Mouse (Mus musculus) stomach, embryonic 14.5 days (tissue): ENCODE data around the gene Manba. TPM values are rescaled to one million over a fixed set of nuclear protein-coding genes. Genes with fewer than 3 reads are reported as not detected.
A peak's percentile ranks its signal among the peaks of the same experiment; 100 is the strongest.

Source experiments
- ATAC-seq: fragments of 200-750 bp; cut with Nextera tagmentation; 2 replicates; pipeline ENCODE4 v1.8.0; 2017; ENCODE audit warnings: low read depth, moderate TSS enrichment; ENCODE audit not compliant: insufficient number of reproducible peaks, insufficient read depth, low FRiP score
- H3K27ac ChIP-seq: fragments of 300-500 bp; sonication (generic); 2 replicates; pipeline ENCODE4 v1.5.1; 2014; ENCODE audit warnings: mild to moderate bottlenecking, low read length, moderate library complexity, mixed read lengths
- H3K27me3 ChIP-seq: fragments of 300-500 bp; sonication (generic); 2 replicates; pipeline ENCODE4 v1.6.1; 2014; ENCODE audit warnings: low read length, control low read depth, mixed read lengths; ENCODE audit not compliant: control insufficient read depth, insufficient read depth
- H3K36me3 ChIP-seq: fragments of 300-500 bp; sonication (generic); 2 replicates; pipeline ENCODE4 v1.6.1; 2014; ENCODE audit warnings: mild to moderate bottlenecking, control low read depth, low read length, moderate library complexity, mixed read lengths; ENCODE audit not compliant: control insufficient read depth, insufficient read depth
- H3K4me1 ChIP-seq: fragments of 300-500 bp; sonication (generic); 2 replicates; pipeline ENCODE4 v1.6.1; 2014; ENCODE audit warnings: low read length, control low read depth, mixed read lengths; ENCODE audit not compliant: control insufficient read depth, insufficient read depth
- H3K4me2 ChIP-seq: fragments of 300-500 bp; sonication (generic); replicated peaks from 2 replicates; pipeline ENCODE4 v1.6.1; 2014; ENCODE audit warnings: low read depth, low read length, control low read depth
- H3K4me3 ChIP-seq: fragments of 300-500 bp; sonication (generic); 2 replicates; pipeline ENCODE4 v1.5.1; 2014; ENCODE audit warnings: low read depth, low read length, control low read depth
- H3K9ac ChIP-seq: fragments of 300-500 bp; sonication (generic); replicated peaks from 2 replicates; pipeline ENCODE4 v1.6.1; 2014; ENCODE audit warnings: low read depth, mild to moderate bottlenecking, control low read depth, low read length, moderate library complexity, mixed read lengths
- H3K9me3 ChIP-seq: fragments of 300-500 bp; sonication (generic); 2 replicates; pipeline ENCODE4 v1.6.1; 2016; ENCODE audit warnings: low read depth, low read length, control low read depth; ENCODE audit not compliant: control insufficient read depth
- WGBS: fragments of 180-500 bp; shearing (Covaris S2); extraction: QIAGEN DNeasy Blood & Tissue Kit; methylation state at CpG from one replicate; pipeline ENCODE4 v1.1.7; 2014; 5-methylcytosine and 5-hydroxymethylcytosine counted together
- polyA plus RNA-seq: library from polyadenylated mRNA; unstranded; fragments of >200 nt; fragmentation: Nextera tagmentation; extraction: Ambion mirVana; gene quantifications from 2 replicates; pipeline ENCODE4 v1.2.1, GENCODE M21; 2014

Manba gene
- polyA plus RNA-seq = 14.0 and 14.6 TPM in 2 replicates

DNA sequence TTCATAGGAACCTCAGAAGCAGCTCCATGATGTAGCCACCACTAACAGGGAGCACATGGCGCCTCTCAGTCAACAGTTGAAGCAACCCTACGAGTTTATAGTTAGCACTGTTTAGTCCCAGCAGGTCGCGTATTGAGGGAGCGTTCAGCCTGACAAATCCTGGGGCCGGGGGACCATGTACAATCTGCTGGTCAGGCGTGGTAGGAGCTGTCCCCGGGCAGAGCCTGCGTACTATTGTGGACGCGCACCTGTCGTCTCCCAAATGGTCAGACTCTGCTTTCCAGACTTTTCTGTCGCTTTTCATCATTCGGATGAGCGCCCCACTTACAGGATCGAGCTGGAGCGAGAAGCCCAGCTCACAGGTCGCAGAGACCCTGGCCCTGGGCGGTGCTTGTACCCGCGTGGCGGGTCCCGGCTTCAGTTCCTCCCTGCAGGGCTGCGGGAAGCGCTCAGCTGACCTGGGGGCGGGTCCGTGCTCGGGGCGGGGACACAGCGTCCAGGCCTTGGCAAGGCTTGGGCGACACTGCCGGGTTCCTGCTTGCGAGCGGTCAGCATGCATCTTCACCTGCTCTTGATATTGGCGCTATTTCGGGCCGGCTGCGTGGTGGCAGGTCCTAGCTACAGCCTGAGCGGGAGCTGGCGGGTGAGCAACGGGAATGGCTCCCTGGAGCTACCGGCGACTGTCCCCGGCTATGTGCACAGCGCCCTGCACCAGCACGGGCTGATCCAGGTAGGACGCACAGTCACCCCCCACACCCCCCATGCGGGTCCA is at the start of gene Manba:
TSS of gene Manba (plus strand) at position 484 of the 772 bp plus-strand sequence.
- 2% methylated on average over 48 of the region's 48 CpGs for WGBS
- peak within 1 kb of the TSS; percentile 33 for H3K9ac ChIP-seq

DNA sequence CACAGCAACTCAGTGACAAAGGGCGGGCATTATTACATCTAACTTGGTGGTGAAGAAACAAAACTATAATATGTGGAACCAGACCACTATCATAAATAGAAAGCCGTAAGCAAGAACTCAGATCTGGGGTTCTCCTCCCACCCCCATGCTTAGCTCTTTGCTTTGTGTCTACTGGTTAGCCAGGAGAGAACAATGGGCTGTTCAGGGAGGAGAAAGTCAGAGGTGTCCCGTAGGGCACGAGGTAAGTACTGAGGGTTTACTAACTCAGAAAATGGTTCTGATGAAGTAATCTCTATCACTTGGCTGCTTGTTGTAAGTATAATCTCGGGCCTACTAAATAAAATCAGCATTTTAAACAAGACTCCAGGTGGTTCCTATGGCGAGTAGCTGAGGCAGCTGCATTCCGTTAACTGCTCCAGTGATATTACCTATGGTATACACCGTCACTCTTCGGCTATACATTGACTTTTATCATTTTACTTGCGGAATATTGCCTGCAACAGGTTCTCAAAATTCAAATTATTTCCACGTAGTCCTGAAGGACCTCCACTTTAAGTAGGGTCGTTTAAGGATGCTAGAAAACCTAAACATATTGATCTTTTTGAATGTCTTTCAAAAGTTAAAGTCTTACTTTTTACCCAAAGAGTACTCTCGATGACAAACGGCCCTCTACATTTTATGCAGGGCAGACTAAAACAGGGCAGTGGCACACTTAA is 48.4 kb upstream of the Manba start:
- peak overlapping the region; percentile 53 for H3K27ac ChIP-seq
- no peaks in the 10 kb centered on the region for H3K9me3 ChIP-seq
- peaks cover 3% of the 10 kb centered on the region for H3K36me3 ChIP-seq
- H3K4me2 ChIP-seq = peak overlapping the region; percentile 61
- WGBS = 37% methylated on average over 14 of the region's 14 CpGs
- peaks cover 7% of the 10 kb centered on the region; the same call in 1 of the 2 replicates for H3K4me1 ChIP-seq
- peak overlapping the region; percentile 41 for H3K9ac ChIP-seq
- no peaks in the 10 kb centered on the region for H3K27me3 ChIP-seq
- ATAC-seq = no peak
- peak overlapping the region; percentile 85 for H3K4me3 ChIP-seq

More for the DNA sequence above, at the start of gene Manba:
- H3K4me1 ChIP-seq = no peaks in the 10 kb centered on the region
- ATAC-seq = peak; percentile 88
- no peaks in the 10 kb centered on the region for H3K9me3 ChIP-seq
- peak within 1 kb of the TSS; percentile 94 for H3K4me2 ChIP-seq
- peak within 1 kb of the TSS; percentile 61 for H3K4me3 ChIP-seq
- no peaks in the 10 kb centered on the region for H3K36me3 ChIP-seq
- no peaks in the 10 kb centered on the region for H3K27me3 ChIP-seq
- H3K27ac ChIP-seq = no peak within 1 kb of the TSS

DNA sequence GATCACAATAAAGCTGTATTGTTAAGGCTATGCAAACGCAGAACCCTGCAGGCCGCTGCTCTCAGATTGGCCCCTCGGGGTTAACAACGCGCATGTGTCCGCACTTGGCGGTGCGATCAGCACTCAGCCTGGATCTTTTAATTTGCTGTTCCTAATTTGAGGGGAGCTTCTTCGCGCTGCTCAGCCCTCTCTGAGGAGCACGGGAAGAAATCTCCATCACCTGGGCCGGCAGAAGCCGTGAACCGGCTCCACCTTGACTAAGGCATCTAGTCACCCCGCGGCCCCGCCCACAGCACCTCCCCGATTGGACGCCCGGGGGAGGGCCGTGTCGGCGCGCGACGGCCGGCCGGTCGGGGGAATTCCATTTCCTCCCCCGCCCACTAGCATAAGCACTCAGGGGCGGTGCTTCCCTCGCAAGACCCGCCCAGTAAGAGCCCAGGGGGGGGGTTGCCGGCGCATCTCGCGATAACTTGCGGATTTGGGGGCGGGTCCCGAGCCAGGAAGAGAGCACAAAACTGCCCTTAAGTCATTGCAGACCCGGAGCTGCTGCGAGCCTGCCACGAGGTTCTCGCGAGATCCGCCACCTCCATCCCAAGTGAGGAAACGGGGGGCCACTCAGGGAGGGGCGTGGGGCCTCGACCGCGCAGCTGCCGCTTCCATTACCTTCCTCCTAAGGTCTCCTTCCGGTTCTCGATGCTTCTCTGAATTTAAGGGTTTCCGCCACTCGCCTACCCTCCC is 47.5 kb upstream of the Manba start, which contains the start of gene Ube2d3:
TSS of gene Ube2d3 (plus strand) at position 392 of the 738 bp plus-strand sequence.
- Histone ChIP-seq H3K4me1 (peaks cover 7% of the 10 kb centered on the region; the same call in 1 of the 2 replicates), H3K27me3 (no peaks in the 10 kb centered on the region), H3K27ac (peak within 1 kb of the TSS; percentile 100), H3K9me3 (no peaks in the 10 kb centered on the region), H3K4me3 (peak within 1 kb of the TSS; percentile 85), H3K9ac (peak within 1 kb of the TSS; percentile 98), H3K36me3 (peaks cover 3% of the 10 kb centered on the region), H3K4me2 (peak within 1 kb of the TSS; percentile 61)
- under 1% methylated on average over 56 of the region's 56 CpGs for WGBS
- ATAC-seq = peak; percentile 93

DNA sequence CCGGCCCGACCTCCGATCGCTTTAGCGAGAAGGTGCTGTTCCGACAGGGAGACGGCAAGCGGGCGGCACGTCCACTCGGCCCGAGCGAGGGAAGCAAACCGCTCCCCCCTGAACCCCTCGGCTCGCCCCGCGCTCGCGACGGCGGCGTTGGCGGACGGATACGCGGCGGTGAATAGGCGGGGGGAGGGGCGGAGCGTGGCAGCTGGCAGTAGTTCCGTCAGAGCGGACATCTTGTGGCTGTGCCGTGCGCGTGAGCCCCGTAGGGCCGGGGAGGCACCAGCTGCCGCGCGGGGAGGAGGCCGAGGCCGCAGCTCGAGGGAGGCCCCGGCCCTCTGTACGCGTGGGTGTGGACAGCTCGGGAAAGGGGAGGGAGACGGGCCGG is 46.9 kb upstream of the Manba start:
- Histone ChIP-seq H3K27me3 (no peaks in the 10 kb centered on the region), H3K4me2 (no peak overlapping the region), H3K4me1 (peaks cover 9% of the 10 kb centered on the region; the same call in 1 of the 2 replicates), H3K9ac (peak overlapping the region; percentile 98), H3K4me3 (peak overlapping the region; percentile 85), H3K36me3 (peaks cover 3% of the 10 kb centered on the region), H3K27ac (peak overlapping the region; percentile 100), H3K9me3 (no peaks in the 10 kb centered on the region)
- ATAC-seq = peak; percentile 77
- WGBS = 0% methylated on average over 38 of the region's 50 CpGs

DNA sequence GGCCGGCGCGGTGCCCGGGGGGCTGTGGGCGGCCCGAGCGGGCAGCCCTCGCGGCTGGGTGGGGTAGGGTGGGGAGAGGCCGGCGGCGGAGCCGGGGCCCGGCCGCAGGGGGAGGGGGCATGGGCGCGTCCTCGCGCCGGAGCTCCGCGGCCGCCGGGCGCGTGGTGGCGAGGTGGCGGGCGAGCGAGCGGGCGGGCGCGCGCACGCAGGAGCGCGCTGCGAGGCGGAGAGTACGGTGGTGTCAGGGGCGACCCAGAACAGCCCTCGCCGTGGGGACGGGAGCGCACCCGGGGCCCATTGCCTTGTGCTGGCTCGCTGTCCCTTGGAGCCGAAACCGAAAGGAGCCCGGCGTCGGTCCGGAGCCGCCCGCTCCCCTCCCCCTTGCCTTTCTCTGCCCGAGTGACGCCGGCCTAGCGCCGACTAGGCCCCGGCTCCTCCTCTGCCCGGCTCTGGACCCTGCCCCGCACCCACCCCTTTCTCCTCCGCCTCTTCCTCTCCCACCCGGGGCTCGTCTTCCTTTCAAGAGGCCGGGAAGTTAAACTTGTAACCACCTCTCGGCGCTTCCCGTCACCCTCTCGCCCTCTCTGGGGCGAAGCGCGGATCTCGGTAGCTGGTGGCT is 46.4 kb upstream of the Manba start:
- under 1% methylated on average over 59 of the region's 76 CpGs for WGBS
- no peaks in the 10 kb centered on the region for H3K9me3 ChIP-seq
- peak; percentile 58 for ATAC-seq

DNA sequence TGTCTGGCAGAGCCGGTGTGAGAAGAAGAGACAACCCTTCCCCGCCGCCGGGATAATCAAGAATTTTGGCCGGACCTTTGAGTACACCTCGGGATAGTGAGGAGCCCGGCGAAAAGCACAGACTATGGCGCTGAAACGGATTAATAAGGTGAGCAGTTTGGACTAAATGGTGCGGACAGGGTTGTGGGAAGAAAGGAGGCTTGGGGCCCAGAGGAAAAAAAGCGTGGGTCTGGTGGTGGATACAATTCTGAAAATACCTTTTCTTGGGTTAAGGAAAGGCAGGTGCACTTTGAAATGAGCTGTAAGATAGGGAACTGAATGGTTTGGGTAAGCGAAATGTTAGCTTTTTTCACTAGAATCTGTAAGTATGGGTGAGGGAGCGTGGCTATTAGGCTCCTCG is 45.8 kb upstream of the Manba start:
- Histone ChIP-seq H3K4me3 (peak overlapping the region; percentile 85), H3K9me3 (no peaks in the 10 kb centered on the region), H3K36me3 (peaks cover 3% of the 10 kb centered on the region), H3K4me2 (peak overlapping the region; percentile 87), H3K27me3 (no peaks in the 10 kb centered on the region), H3K9ac (peak overlapping the region; percentile 98), H3K27ac (peak overlapping the region; percentile 100), H3K4me1 (peaks cover 13% of the 10 kb centered on the region; the same call in 1 of the 2 replicates)
- no peak for ATAC-seq
- WGBS = 3% methylated on average over 15 of the region's 15 CpGs

More for the DNA sequence above, 46.4 kb upstream of the Manba start:
- H3K27me3 ChIP-seq = no peaks in the 10 kb centered on the region
- H3K36me3 ChIP-seq = peaks cover 3% of the 10 kb centered on the region
- H3K4me2 ChIP-seq = peak overlapping the region; percentile 87
- H3K27ac ChIP-seq = peak overlapping the region; percentile 100
- H3K9ac ChIP-seq = peak overlapping the region; percentile 98
- H3K4me3 ChIP-seq = peak overlapping the region; percentile 85
- peaks cover 13% of the 10 kb centered on the region; the same call in 1 of the 2 replicates for H3K4me1 ChIP-seq

DNA sequence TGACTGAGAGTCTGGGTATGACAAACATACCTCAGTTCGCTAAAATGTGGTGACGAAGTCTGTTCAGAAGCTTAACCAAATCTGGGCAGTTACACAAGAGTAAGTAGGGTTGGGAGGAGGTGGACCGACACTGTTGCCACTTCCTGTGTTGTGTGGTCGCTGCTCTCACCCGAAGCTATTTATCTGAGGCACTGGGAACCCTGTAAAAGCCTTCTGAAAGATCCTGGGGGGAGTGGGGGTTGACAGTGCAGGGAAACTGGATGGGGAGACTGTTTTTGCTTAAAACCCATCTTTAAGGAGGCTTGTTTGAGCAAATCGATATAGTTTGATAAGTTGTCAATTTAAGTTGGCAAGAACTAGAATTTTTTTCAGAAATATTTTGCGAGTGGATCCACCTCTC is 45.2 kb upstream of the Manba start:
- H3K4me2 ChIP-seq = peak overlapping the region; percentile 87
- no peaks in the 10 kb centered on the region for H3K27me3 ChIP-seq
- no peak overlapping the region for H3K27ac ChIP-seq
- no peaks in the 10 kb centered on the region for H3K9me3 ChIP-seq
- H3K4me1 ChIP-seq = peaks cover 13% of the 10 kb centered on the region; the same call in 1 of the 2 replicates
- peak overlapping the region; percentile 98 for H3K9ac ChIP-seq
- no peak for ATAC-seq
- peaks cover 2% of the 10 kb centered on the region for H3K36me3 ChIP-seq
- 13% methylated on average over 7 of the region's 7 CpGs for WGBS
- peak overlapping the region; percentile 85 for H3K4me3 ChIP-seq
